Mouse (Mus musculus): ENCODE measurements at regions not wholly inside any gene's neighbourhood (a gene's known extent, or its start where the extent isn't known, plus 50 kb on each side); places are given as distances from the start of the nearest gene placed in this dataset.

DNA sequence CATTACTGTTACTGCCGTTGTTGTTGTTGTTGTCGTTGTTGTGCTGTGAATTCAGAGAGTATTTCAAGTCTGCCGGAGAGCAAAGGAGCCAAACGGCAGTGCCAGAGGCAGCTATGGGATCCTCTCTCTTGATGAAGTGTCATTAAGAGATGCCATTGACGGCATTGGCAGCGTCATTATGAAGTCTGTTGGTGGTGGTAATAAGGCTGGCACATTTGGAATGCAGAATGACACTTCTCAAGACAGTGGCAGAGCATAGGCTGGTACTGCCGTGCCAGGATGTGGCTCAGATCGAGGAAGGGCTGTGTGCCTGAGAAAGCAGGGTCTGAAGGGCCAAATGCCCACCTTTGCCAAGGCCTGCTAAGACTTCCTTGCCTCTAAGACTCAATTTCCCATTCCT, 494.3 kb downstream of the Vrk1 start:
- DNase-seq, result no peak

- no peak for DNase-seq
These were observed 504.0 kb downstream of the Vrk1 start for GRCm38 (mm10) chr12:106514057-106514456.

DNA sequence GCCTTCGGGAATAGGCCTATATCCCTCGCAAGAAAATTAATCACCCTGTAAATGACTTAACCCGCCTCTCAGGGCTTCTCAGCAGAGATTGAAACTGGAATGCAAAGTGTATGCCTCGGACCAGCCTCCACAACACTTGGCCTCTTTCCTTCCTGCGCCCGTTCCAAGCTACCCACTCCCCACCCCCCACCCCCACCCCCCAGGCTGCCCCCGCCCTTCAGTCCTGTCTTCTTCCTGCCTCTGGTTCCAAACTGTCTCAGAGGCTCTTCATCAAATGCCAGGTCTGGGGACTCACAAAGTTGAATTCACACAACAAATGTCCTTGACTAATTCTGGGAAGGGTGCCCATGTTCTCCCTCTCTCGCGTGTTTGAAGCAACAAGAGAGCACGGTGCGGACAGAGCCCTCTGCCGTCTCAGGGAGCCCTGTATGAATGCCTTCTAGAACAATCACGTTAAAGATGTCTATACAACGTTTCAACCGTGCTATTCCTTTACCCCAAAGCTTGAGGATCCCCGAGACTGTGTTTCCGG, 505.3 kb downstream of the Vrk1 start:
- no peak for DNase-seq

DNA sequence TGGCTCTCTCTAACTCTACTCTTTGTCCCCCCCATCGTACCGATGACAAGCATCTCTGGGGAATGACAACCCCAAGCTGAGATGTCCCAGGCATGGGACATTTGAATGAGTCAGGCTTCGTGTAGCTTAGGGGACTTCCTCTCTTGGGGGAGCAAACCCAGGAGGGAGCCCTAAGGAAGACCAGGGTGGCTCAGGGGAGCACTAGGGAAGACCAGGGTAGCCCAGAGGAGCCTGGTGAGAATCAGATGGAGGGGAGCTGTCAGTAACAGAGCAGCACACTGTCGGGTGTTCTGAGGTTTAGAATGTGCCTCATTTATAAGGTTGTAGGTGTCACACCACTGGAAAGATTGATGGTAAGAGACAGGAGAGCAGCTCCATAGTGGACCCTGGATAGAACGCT, 509.1 kb downstream of the Vrk1 start:
- no peak for DNase-seq

DNA sequence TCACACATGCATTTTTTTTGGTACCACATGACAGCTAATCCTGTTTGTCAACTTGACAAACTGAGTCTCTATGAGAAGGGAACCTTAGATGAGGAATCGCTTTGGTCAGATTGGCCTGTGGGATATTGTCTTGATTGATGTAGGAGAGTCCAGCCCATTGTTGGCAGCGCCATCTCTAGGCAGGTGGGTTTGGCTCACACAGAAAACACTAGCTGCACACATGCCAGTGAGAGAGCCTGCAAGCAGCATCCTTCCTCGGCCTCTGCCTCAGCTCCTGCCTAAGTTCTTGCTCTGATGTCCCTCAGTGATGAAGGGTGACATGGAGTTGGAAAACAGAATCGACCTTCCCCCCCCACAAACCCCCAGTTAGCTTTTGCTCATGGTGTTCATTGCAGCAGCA, 514.4 kb downstream of the Vrk1 start:
- DNase-seq, result no peak

DNA sequence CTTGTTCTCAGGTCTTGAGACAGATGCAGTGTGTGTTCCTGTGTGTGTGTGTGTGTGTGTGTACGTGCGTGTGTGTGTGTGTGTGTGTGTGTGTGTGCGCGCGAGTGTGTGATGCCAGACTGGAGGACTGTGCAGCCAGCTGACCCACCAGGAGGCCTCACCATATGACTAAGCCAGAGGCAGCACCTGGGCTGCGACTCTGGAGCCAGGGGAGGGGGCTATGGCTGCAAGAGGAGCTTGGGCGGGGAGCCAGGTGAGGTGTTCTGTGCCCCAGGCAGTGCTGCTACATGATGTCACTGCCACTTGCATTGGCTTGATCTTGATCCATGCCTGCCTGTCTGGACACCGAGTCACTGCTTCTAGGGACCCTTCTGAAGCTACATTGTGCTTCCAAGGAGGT, 517.1 kb downstream of the Vrk1 start:
- no peak for DNase-seq

DNA sequence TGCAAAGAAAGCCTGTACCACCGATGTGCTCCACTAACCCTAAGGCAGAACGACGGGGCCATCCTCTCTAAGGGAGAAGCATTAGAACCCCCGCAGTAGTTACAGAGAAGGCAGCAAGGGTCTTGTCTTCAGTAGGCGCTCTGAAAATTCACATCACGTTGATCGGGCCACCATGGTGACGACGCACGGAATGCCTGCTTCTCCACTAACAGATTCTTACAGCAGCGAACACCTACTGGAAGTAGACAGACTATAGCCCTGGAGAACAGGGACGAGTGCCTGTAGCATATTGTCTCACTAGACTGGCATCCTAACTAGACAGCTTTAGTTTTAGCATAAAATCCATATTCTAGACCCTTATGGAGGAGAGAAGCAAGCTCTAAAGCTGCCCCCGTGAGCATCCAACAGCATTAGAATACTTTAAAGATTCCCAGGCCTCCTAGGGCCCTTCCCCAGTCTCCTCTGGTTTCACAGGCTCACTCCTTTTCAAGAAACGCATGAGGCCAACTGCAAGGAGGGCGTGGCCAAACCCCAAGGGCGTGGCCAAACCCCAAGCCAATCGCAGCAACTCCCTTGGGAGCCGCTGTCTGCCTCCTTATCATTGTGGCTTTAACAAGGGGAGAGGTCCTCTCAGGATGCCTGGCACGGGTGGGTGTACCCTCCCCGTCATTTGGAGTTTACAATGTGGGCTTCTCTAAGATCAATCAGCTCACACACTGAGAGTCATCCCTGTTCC, 517.8 kb downstream of the Vrk1 start:
- no peak for DNase-seq

DNA sequence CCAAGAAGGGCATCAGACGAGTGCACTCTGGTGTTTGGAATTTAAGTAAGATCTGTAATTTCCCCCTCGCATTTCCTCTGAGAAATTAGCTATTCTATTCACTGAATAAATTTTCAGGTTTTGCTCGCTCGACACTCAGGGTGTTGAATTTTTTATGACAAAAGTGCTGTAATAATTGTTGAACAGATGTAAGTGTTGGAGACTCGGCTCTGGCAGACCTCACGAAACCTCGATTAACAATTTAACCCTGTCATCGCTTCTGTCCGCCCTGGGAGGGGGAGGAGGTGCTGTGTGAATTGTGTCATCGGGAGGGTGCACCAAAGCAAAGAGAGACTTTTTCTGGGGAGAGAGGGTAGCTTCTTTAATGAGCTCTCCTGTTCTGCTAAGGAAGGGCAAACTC, 518.5 kb downstream of the Vrk1 start:
- no peak for DNase-seq

- no peak for DNase-seq
These were observed 519.1 kb downstream of the Vrk1 start for GRCm38 (mm10) chr12:106529175-106529574.

DNA sequence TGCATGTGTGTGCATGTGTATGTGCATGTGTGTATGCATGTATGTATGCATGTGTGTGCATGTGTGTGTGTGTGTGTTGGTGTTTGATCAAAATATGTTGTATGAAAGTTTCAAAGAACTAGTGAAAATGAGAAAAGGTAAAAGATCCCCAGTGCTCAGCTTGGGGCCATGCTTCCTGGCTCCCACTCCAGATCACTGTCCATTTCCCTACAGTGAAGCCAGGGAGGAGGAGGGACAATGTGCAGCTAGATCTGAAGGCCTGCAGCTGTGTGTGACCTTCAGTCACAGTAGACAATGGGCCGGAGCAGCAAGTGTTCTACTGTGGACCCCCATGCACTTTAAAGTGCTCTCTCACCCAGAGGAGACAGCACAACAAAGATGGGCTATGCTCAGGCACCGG, 525.1 kb downstream of the Vrk1 start:
- DNase-seq, result no peak

DNA sequence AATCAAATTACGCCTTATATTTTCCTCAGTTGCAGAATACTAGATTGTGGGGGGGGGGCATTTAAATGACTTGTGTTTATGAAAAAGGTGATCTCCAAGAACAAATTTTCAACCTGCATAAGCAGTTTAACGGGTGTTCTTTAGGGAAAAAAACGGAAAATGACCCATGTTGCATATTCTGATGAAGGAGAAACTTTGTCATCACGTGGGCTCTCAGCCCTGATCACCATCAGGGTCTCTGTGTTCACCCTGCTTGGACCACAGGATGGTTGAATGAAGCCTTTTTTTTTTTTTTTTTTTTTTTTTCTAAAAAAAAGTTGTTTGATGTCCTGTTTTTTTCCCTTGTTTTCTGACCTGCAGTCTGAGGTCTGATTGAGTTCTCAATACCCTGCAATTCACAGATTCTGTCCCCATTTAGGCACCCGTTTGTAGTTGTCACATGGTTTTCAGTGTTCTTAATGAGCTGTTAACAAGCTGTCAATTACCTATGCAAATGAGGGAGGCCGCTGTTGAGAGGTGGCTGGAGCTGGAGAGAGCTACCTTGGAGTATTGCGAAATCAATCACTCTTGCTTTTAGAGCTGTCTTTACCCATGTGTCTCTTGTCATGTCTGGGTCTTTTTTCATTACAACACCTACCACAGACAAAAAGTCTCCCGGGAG, 525.7 kb downstream of the Vrk1 start:
- no peak for DNase-seq

- DNase-seq, result no peak
These were observed 526.2 kb downstream of the Vrk1 start for GRCm38 (mm10) chr12:106536289-106536636.

- no peak for DNase-seq
These were observed 530.0 kb downstream of the Vrk1 start for GRCm38 (mm10) chr12:106540003-106540402.

DNA sequence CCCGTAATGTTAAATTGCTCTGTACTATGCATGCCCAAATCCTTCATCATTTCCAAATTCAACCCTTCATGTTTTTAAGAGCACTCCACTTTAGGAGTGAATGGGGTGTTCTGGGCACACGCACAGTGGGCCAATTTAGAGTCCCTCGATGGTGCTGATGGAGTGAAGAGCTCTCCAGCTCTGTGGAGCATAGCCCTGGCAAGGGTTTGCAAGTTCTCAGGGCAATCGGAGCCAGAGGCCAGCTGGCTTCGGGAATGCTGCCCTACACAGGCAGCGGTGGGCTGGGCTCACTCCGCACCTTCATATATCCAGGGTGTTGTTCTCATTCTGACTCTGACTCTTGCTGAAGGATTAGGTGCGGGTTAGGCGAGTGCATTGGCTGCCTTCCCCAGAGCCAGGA, 549.5 kb downstream of the Vrk1 start:
- no peak for DNase-seq

DNA sequence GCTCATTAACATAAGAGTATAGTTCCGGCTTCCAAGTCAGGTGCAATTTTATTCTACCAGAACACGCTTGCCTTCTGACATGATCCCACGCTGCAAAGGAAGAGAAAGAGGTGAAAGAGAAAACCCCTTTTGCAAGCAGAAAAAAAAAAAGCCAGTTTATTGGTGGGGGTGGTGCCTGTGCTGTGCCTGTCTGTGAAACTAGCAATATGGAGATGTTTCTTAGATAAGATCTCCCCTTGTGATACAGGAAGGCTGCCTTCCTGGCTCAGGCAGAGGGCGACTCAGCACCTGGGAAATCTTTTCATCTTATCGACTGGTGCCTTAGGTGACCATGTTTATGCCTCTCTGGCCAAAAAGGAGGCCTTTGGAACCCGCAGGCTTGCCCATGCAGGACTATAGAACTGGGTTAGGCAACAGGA, 555.2 kb downstream of the Vrk1 start:
- no peak for DNase-seq

DNA sequence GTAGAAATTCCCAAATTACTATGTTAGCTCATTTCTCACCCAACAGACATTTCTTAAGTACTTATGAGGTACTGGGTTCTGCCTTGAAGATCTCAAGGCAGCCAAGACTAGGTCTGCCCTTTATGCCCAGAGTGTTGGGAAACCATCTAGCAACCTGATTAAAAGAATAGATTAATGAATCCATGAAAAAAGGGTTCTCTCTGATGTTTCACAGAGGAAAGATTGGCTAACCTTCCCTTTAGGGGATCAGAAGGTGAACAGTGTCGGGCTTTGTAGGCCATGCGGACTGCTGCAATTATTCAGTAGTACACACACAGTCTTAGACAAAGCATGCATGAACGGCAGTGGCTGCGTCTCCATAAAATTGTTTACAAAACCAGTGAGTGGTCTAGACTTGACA, 556.3 kb downstream of the Vrk1 start:
- DNase-seq, result no peak

DNA sequence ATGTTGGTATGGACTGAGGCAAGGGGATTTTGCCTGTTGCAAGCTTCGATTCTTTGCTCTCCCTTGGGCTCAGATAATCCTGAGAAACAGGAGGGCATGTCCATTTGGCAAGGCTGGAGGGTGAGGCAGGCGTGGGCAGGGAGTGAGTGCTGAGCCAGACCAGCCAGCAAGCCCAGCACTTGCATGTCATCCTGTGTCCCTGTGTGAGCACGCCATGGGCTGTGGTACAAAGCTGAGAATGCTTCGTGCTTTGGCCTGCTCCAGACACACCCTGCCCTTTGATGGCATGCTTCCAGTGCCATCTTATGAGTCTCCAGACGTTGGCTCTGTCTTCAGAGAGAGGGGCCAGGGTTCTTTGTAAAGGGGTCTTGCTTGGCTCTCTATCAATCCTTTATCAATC, 557.1 kb downstream of the Vrk1 start:
- no peak for DNase-seq

- DNase-seq, result no peak
These were observed 558.6 kb downstream of the Vrk1 start for GRCm38 (mm10) chr12:106568541-106569085.

DNA sequence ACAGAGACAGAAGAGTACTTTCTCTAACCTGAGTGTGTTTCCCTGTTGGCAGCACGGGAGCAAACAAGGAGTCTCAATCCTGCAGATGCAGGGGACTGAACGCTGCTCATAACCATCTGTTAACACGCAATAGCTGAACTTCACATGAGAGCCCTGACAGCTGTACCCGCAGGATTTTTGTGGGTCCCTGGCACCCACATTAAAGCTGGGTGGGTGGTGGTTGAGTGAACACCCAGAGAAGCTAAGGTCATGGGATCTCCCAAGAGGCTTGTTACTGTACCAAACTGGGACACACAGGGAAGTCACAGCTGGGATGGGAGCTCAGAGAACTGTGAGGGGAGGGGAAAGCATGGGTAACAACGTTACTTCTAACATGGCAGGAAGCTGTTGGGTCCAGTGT, 562.9 kb downstream of the Vrk1 start:
- DNase-seq, result no peak

DNA sequence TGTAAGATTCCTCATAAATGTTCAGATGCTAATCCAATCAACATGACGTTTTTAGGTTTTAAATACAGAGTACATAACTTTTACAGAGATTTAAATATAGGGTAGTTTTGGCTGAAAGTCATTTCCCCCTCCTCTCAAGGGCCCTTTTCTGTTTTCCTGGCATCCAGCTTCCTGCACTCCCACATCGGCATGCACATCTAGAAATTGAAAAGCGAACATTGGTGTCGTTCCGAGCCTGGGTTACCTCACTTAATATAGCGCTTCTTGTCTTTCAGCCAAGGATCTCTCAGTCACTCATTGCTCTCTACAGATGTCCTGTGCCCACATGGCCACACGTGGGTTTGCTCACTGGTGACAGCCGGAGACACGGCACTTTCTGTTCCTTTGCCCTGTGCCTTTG, 572.7 kb downstream of the Vrk1 start:
- no peak for DNase-seq

GRCm38 (mm10) chr12:106585626-106586025, 575.6 kb downstream of the Vrk1 start:
- DNase-seq, result no peak

DNA sequence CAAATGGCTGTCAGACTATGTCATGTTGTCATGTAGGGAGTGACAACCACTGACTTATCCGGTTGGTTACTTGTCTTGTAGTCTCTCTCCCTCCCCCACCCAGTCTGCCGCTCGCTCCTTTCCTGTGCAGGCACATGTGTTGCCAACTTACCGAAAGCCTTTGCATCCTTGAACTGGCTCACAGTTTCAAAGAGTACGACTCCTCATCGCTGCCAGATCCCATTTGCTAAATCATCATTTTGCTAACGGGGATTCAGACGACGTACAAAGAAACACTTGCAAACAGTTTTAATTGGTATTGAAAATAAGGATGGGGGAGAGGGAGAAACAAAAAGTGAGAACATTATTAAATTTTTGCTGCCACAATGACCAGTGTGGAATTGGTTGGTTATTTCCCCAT, 582.7 kb downstream of the Vrk1 start:
- no peak for DNase-seq

GRCm38 (mm10) chr12:106597636-106598035, 587.6 kb downstream of the Vrk1 start:
- DNase-seq, result no peak

GRCm38 (mm10) chr12:106607240-106607639, 597.2 kb downstream of the Vrk1 start:
- DNase-seq, result no peak
